Mouse (Mus musculus) forelimb bud, embryonic 11.5 days (tissue): ENCODE results near the gene Rnf214.

ENCODE experiments used
- DNase-seq: peaks from one replicate; pipeline ENCODE4 v3.0.0-alpha.2; 2012; ENCODE audit warnings: low read depth, low spot score

Rnf214 gene

DNA sequence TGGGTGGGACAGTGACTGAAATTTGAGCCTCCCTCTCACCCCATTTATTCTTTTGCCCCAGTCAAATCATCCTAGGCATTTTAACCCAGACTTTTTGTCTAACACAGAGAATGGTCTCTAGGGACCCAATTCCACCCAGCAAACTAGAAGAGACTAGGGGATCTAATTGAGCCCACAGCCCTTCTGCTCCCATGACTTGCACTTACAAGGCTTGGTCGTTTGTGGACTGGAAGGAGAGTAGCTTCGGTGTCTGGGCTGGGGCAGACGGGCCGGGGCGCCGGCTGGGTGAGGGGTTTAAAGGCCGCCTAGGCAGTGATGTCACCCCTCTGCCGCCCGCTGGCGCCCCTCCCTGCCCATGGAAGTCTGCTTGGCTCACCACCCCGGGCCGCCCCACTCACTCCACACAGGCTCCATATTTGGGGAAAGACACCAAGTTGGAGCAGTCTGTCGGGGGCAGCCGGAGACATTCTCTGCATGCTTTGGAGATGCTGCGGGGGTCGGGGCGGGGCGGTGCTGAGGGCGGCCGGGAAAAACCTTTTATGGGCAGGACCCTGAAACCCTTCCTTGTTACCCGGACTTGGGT lies 29.0 kb upstream of the Rnf214 start, which contains the start of gene Tagln:
Gene Tagln, minus strand, starts transcription at position 431 of the 583 bp plus-strand sequence.
- DNase-seq = no peak

DNA sequence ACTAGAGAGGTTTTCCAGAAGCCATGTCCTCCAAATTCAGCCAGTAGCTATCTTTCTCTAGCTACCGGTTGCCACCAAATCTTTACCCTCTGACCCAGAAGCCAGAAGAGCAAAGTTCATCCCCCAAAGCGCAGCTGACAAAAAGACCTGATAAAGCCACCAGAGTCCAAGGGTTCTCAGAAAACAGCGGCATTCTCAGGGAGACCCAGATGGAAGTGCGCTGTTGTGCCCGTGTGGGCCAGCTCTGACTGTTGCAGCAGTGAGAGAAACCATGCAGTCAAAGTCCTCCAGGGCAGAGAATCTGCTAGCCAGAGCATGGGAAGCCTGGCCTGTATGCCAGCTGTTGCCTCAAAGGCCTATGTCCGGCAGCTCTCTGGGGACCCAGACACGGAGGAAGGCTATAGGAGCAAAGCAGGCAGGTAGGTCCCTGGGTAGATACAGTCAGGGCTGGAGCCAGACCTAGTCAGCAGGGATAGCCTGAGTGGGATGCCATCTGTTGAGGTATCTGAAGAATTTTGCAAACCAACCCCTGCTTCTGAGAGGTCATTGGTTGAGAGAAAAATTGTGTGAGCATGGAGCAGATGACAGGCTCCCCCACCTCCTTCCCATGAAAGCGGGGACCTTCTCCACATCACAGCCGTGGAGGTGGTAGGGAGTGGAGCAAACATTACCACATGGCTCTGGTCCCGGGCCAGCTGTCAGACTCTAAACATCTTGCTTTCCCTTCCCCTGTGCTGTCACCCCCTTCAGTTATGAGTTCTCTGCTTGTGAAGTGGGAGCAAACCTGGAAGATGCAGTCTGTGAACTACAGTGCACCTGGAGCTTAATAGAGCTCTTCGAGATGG lies 26.1 kb upstream of the Rnf214 start:
- no peak for DNase-seq

DNA sequence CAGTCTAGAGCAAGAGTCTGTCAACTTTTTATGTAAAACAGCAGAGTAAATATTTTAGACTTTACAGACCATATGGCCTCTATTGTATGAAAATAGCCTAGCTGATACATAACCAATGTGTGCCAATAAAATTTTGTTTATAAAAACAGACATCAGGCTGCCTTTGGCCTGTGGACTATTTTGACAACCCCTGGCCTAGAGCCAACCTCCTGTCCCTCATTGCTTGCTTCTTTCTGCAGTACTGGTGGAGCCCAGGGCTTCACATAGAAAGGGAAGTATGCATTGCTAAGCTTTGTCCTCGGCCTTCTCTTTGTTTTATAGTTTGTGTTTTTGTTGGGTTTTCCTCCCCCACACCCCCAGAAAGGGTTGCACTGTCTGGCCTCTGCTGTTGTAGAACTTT lies 25.2 kb upstream of the Rnf214 start:
- no peak for DNase-seq

DNA sequence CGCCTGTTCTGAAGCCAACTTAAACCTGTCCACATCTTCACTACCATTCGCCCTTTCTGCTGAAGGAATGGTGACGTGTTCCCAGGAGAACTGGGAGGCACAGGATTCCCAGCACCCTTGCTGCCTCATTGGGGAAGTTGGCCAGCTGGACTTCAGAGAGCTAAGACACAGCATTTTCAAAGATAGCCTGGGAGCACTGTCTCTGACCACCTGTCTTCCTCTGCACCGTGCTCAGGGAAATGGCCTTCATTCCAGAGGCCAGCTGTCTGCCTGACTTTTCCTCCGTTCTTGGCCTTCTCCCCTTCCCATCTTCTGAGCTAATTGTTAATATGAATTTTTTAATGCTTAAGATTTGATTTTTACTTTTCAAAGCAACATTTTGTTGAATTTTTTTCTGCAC lies 22.6 kb upstream of the Rnf214 start:
- no peak for DNase-seq

DNA sequence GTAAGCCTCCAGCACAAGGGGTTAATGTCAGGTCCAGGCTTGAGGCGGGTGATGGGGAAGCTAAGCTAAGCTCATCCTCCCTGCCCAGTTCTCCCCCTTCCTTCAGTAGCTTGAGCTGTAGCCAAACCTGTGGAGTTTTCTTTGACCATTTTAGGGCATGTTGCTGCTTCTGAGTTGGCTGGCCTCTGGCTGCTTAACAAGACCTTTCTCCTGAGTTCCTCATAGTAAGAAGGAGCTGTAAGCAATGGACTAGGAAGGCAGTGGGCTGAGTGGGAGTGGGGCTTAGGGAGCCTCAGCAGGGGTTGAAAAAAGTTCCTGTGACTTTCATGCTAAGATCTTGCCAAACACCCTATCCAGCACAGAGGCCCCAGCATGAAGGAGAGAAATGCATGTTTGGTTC lies 13.2 kb upstream of the Rnf214 start:
- no peak for DNase-seq

DNA sequence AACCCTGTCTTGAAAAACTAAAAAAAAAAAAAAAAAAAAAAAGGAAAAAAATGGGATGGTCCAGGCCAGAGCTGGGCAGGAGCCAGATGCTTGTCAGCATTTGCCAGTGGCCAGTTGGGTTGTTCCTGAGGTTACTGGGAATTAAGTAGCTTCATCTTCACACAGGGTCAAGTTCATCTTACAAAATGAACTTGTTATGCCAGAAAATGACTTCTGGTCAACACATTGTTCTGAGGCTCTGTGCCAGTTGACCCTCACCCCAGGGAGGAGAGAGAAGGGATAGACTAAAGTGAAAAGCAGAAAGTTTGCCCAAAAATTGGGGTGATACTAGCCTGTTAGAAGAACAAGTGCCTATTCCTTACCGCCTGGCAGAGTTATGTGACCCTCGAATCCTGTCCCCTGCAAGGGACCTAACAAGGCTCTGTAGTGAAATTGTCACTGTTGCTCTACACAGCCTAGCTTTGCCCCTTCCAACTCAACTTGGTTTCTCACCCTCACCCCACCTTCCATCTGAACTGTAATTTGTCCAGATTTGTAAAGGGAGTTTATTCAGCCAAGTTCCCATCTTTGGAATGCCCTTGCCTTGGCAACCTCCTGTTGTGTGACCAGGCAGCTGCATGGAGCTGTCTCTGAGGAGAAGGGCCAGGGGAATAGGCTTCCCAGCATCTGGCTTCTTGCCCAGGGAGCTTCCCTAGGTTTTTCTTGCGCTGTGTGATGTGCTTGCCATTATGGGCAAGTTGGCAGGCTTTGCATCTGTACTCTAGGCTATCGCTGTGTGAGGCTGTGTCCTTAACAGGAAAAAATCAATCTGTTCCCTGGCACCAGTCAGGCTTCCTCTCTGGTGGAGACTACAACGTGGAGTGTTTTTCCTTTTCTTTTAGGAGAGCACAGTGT lies 10.6 kb upstream of the Rnf214 start:
- no peak for DNase-seq

DNA sequence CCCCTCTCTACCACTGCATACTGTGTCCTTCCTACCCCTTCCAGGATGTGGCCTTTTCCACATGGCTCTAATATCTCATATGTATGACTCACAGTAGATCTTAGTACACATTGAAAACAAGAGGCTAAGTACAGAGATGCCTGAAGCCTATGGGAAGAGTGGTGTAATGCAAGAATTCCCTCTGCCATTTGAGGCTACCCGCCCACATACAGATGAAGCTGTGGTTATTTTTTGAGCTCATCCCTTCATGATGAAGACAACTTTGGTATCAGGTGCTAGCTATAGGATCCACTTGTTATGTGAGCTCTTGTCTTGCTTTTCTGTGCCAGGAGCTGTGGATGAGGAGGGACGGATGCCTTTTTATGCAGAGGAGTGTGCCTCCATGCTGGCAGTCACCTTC lies 8.9 kb upstream of the Rnf214 start:
- DNase-seq = no peak

DNA sequence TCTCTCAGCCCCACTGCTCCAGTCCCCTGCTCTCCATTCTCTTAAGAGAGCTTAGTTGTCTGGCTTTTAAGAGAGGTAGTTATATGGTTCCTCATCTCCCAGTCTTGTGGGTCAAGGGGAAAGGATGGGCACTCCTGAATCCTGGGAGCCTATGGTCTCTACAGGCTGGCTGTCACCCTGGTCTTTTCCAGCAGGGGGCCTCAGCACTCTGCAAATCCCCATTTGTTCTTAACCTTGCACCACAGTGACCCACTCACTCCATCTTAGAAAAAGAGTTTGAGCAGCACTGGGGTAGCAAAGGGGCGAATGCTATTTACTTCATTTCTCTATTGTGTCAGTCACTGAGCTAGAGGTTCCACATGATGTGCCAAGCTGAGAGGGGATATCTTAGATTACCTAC lies 5.0 kb upstream of the Rnf214 start:
- DNase-seq = no peak

DNA sequence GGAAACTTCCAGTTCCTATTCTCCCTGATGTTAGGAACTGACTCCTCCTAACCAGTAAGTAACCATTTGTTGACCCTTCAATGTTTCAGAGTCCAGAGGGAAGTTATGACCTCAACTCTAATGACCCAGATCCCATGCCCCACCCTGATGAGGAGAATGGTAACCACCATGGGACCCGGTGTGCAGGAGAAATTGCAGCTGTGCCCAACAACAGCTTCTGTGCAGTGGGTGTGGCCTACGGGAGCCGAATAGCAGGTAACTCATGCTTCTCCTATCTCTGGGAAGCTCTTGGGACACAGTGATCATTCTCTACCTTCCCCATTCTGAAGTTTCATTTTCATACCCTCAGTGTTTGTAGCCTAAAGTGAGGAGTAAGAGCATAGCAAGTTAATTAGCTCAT lies 4.3 kb upstream of the Rnf214 start:
- no peak for DNase-seq

DNA sequence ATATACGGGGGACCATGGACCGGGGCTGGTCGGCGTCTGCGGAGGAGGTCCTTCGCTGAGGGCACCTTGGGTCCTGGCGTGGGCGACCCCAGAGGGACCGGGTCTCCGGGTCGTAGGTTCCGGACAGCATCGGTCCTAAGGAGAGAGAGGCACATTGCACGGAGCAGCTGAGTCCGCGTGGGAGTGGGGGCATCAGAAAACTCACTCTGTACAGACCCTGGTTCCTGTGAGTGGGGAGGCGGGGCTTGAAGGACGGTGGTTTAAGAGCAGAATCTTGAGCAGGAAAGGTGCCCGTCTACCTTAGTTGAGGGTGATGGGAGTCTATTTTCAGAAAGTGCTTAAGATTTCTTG lies 342 bp upstream of the Rnf214 start:
- no peak for DNase-seq

DNA sequence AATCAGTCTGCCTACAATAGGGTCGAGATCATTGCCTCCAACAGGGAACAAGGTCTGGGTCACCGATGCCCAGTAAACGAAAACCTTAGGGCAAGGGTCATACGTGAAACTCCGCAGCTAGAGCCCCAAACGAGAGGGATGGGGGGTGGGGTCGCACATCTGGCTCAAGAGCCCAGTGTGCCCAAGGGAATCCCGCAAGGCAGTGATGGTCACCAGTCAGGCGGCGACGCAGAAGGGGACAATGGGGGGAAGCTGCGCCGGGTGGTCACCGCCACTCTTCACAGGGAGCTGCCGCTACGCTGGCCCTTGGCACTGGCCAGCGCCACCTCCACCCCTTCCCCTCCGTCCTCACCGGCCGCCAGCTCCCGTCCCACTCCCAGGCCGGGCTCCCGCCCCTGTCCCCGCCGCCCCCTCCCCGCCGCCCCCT lies 887 bp downstream of the Rnf214 start:
- DNase-seq = peak; percentile 34

DNA sequence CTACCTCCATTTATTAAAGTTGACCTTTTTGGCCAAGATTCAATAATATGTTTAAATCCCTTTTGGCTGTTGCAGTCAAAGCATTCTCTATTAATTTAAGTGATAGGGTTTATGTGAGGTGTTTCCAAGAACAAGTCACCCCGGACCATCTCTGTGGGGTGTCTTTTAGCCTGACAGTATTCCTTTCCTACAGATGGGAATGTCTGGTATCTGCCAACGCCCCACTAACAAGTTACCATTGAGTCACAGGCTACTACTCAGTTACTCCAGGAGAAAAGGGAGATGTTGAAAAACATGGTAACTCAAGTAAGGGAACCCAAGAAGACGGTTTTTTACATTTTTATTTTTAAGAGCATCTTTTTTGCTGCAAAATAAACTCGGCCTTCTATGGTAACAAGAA lies 1.5 kb downstream of the Rnf214 start:
- DNase-seq = no peak

DNA sequence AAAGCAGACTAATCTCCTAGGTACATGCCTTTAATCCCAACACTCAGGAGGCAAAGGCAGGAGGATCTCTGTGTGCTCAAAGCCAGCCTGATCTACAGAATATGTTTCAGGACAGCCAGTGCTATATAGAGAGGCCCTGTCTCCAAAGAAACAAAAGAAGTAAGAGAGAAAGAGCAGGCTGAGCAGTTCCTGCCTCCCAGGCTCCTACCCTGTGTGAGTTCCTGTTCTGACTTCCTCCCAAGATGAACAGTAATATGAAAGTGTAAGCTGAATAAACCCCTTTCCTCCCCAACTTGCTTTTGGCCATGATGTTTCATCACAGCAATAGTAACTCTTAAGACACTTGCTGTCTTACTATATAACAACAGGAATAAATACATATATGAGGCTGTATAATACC lies 13.0 kb downstream of the Rnf214 start:
- DNase-seq = no peak

DNA sequence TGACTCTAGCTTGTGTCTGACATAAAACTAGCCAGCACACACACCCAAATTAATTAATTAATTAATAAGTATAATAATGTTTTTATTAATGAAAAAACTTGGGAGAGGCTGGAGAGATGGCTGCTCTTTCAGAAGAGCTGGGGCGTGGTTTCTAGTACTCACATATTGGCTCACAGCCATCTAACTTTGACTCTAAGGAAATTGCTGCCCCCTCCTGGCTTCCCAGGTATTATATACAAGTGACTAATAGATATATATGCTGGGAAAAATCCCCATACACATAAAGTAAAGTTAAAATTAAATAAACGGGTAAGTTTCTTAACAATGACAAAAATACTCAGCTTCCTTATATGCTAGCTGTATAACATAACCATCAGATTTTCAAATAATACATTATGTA lies 28.8 kb downstream of the Rnf214 start:
- DNase-seq = no peak

DNA sequence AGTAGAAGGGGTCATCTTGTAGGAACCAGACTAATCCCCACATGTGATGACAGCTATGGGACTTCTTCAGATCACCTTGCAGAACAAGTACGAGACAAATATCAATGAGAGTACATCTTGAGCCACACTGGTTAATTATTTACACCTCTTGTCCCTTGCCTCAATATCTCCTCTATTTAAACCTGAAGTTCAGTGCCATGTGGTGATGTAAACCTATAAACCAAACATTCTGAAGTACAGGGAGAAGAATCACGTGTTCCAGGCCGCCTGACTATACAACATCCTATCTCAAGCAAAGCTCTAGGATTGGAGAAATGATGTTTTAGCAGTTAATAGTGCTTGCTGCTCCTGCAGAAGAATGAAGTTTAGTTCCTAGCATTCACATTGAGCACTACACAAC lies 36.4 kb downstream of the Rnf214 start:
- no peak for DNase-seq

DNA sequence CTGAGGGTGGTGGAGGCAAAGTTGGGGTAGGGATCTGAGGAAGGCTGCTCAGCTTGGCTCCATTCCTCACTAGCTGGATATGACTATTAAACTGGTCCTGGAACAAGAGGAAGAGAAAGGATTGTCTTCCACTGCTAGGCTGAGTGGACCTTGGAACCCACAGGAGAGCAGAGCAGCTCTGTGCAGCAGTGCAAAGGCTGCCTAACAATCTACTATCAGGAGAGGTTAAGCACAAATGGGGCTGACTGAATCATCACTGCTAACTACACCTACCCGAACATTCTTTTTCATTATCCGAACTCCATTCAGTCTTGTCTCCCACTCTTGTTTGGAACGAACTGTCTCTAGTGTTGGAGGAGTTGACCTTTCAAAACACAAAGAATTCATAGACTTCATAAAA lies 37.5 kb downstream of the Rnf214 start:
- no peak for DNase-seq

DNA sequence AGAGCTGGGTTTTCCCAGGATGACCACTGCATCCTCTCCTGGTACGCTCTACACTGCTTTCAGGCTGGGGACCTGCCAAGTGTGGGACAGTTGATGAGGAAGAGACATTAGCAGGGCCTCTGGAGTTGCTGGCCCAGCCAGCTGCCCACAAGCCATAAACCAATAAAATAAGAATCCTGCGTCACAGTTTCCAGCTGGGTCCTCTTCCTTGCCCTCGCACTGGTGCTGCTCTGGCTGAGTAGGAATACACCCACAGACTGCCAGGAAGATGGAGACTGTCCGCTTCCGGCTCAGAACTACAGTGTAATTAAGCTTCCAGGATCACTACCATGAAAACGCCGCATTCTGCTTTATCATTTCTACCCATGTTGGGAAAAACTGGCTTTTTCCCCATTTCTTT lies 44.9 kb downstream of the Rnf214 start:
- DNase-seq = no peak

DNA sequence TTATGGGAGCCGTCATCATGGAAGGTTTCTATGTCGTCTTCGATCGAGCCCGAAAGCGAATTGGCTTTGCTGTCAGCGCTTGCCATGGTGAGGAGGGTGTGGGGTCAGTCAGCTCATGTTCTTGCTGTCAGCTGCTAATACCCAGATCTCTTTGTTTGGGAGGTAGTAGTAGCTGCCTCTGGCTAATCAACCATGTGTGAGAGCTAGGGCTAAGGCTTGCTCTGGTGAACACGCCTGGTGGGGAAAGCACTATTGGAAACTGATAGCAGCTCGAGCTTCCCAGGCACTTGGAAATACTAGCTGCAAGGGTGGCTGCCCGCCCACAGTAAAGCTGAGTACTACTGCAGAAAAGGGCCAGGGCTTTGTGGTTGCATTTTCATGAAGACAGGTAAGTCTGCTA lies 47.3 kb downstream of the Rnf214 start:
- DNase-seq = no peak

DNA sequence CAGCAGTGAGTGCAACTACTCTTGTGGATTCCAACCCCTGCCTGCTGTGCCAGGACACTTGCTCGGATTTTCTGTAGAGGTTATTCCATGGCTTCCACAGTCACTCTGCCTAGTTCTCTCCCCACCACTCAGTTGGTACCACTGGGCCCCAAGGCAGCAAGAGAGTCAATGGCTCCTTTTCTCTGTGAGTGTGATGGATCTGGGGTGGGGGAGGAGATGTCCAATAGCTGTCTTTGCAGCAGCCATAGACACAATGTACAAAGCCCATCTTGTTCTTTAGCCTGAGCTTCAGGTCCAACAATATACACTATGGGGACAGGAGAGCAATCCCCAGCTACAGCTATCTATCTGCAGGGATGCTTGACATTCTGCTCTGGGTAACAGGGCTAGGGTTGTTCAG lies 52.6 kb downstream of the Rnf214 start:
- no peak for DNase-seq

DNA sequence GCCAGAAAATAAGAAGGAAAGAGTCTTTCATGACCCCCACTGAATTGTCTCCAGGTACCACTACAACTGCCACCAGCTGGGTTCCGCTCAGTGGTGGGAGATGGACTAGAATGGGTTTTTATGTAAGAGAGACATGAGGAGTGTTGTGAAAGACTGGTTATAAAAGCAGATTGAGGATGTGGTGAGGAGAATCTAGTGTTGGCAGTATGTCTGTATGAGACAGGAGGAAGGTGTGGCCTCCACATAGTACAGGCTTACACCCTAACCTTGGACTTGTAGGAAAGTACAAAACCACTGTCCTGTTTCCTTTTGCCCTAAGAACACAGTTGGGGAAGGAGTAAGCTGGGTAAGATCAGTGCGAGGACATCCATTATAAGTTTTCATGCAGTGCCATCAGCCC lies 53.0 kb downstream of the Rnf214 start:
- no peak for DNase-seq

DNA sequence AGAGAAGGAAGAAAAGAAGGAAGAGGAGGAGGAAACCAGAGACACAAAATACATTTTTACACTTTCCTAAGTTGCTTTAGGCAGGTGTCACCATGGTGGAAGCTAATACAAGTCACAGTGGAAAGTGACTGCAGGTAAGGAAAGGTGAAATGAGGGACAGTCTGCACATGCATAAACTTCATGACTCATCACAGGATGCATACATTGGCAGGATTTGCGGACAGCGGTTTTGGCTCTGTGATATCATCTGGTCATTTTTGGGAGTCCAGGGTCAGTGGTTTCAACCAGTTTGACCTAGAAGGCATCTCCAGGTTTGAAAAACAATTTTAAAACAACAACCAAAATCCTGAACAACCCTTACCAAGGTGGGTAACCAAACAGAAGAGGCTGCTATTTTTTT lies 54.9 kb downstream of the Rnf214 start:
- no peak for DNase-seq

DNA sequence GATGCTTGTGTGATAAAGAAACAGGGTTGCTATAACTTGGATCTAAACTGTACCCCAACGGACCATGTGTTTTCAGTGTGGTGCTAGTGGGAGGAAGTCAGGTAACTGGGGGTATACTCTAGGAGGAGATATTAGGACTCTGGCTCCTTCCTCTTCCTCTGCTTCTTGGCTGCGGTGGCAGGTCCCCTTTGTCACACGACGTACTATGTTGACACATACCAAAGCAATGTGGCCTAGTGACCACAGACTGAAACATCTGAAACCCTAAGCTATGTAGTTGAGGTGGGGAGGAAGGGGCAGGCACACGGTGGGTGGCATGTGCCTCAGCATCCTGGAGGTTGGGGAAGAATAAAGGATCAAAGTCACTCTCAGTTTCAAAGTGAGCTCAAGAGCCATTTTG lies 55.4 kb downstream of the Rnf214 start:
- DNase-seq = no peak
